Comparison of ENCODE assay signal across 8 mouse cellular contexts in the genomic region with DNA sequence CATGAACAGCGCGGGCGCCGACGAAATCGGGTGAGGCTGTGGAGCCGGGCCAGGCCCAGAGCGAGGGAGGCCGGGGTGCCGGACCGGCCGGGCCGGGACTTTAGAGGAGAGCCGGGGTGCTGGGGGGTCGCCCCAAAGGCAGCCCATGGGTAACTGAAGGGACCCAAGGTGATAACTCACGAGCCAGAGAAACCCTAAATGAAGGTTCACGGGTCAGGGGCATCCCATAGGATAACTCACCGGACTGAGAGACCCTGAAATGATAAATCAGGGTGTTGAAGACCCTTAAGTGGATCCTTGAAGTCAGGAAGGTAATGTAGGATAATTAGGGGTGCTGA. TPM values are rescaled to one million over a fixed set of nuclear protein-coding genes. Genes with fewer than 3 reads are reported as not detected.
DNase-seq lines count a peak whose midpoint lies in the region; ATAC-seq and TF ChIP-seq lines count a peak whose summit lies in the region.

No protein-coding gene starts in this region.

- no peak for TF ChIP-seq EP300 in heart, adult 2 months (IDR thresholded peaks at IDR 0.05; ENCODE audit: insufficient read depth, low read depth, low read length)
- no peak; the same call in 1 of the 2 replicates for TF ChIP-seq EP300 in liver, embryonic 14.5 days (IDR thresholded peaks at IDR 0.05; ENCODE audit: low read depth)

- H3K9me3 ChIP-seq in liver, embryonic 14.5 days (ENCODE audit: control insufficient read depth, low read length) = no peaks in the 10 kb centered on the region

- WGBS in heart, adult 2 months = 2% methylated on average over 18 of the region's 18 CpGs
- 1% methylated on average over 18 of the region's 18 CpGs for WGBS in thymus, adult 2 months
- WGBS in liver, embryonic 14.5 days (ENCODE audit: insufficient replicate concordance) = under 1% methylated on average over 18 of the region's 18 CpGs

- peak overlapping the region; percentile 99 for H3K27ac ChIP-seq in heart, adult 2 months
- no peak overlapping the region for H3K27ac ChIP-seq in thymus, adult 2 months (ENCODE audit: control insufficient read depth, insufficient read depth, low read length)
- peak overlapping the region; percentile 23 for H3K27ac ChIP-seq in liver, embryonic 14.5 days

- H3K27me3 ChIP-seq in heart, adult 2 months (ENCODE audit: control insufficient read depth, insufficient read depth, low read length) = no peaks in the 10 kb centered on the region
- no peaks in the 10 kb centered on the region for H3K27me3 ChIP-seq in thymus, adult 2 months (ENCODE audit: control insufficient read depth, insufficient read depth, low read length)
- no peaks in the 10 kb centered on the region for H3K27me3 ChIP-seq in liver, embryonic 14.5 days (ENCODE audit: control insufficient read depth, insufficient read depth, low read length)

- H3K9ac ChIP-seq in heart, adult 2 months (ENCODE audit: low read depth, low read length) = peak overlapping the region; percentile 93
- peak overlapping the region; percentile 89 for H3K9ac ChIP-seq in liver, embryonic 14.5 days (replicated peaks)

- no peak for DNase-seq in heart, adult 2 months
- no peak for DNase-seq in heart, postnatal 14 days
- no peak for DNase-seq in thymus, adult 2 months
- DNase-seq in thymus, postnatal 14 days = no peak
- no peak for DNase-seq in liver, embryonic 14.5 days (ENCODE audit: low read depth in 3 of 3, low spot score in 3 of 3)
- DNase-seq in right cerebral cortex, adult 2 months (ENCODE audit: low spot score in 2 of 2) = no peak
- DNase-seq in adrenal gland, postnatal 10 days = no peak

- no peak for TF ChIP-seq CTCF in heart, adult 2 months (IDR thresholded peaks at IDR 0.05)
- no peak; the same call in 1 of the 2 replicates for TF ChIP-seq CTCF in thymus, adult 2 months (IDR thresholded peaks at IDR 0.05; ENCODE audit: borderline replicate concordance, control insufficient read depth, extremely low read depth, insufficient read depth, low read length, poor library complexity)
- no peak for TF ChIP-seq CTCF in liver, embryonic 14.5 days (IDR thresholded peaks at IDR 0.05; ENCODE audit: low read depth)

- peaks cover 8% of the 10 kb centered on the region for H3K79me2 ChIP-seq in heart, adult 2 months (replicated peaks; ENCODE audit: control insufficient read depth, insufficient read depth, low read length)

- peaks cover 16% of the 10 kb centered on the region for H3K4me1 ChIP-seq in heart, adult 2 months (ENCODE audit: control insufficient read depth, insufficient read depth, low read length)
- H3K4me1 ChIP-seq in thymus, adult 2 months (replicated peaks; ENCODE audit: control insufficient read depth, insufficient read depth, low read length) = peaks cover 42% of the 10 kb centered on the region
- H3K4me1 ChIP-seq in liver, embryonic 14.5 days (replicated peaks; ENCODE audit: control insufficient read depth in 2 of 2, insufficient read depth in 2 of 2, low read length in 1 of 2) = peaks cover 50 to 55% of the 10 kb centered on the region in 2 experiments

- intact Hi-C loops in heart, adult 2 months (cut with DNase I) = loop anchor here (2.0 to 10.0 kb wide), 2 partner anchors 28 to 280 kb away; partner anchors contain the start of genes Cnn2, Rps15 and Tmem259
- intact Hi-C loops in heart, postnatal 14 days (cut with DNase I) = no loop called here

- no peak for TF ChIP-seq POLR2A in heart, adult 2 months (IDR thresholded peaks at IDR 0.05; ENCODE audit: insufficient read depth, low read depth, low read length)
- TF ChIP-seq POLR2A in thymus, adult 2 months (IDR thresholded peaks at IDR 0.05; ENCODE audit: control insufficient read depth, extremely low read depth, insufficient read depth, low read length, poor library complexity) = no peak

- H3K4me3 ChIP-seq in heart, adult 2 months = peak overlapping the region; percentile 90
- H3K4me3 ChIP-seq in thymus, adult 2 months (ENCODE audit: control insufficient read depth, insufficient read depth, low read length) = peak overlapping the region; percentile 76
- H3K4me3 ChIP-seq in liver, embryonic 14.5 days (ENCODE audit: insufficient read depth in 1 of 2, low read depth in 2 of 2, low read length in 2 of 2) = peak overlapping the region; percentile 74 to 98

- H3K36me3 ChIP-seq in heart, adult 2 months (ENCODE audit: control insufficient read depth, insufficient read depth, low read length) = peaks cover 7% of the 10 kb centered on the region
- H3K36me3 ChIP-seq in thymus, adult 2 months (ENCODE audit: control insufficient read depth, insufficient read depth, low read length) = 0 out of 2 replicates have a peak, but pooled peaks cover 3% of the 10 kb centered on the region
- H3K36me3 ChIP-seq in liver, embryonic 14.5 days (replicated peaks; ENCODE audit: control insufficient read depth, insufficient read depth, low read depth) = peaks cover 14% of the 10 kb centered on the region

- no peak for ATAC-seq in liver, embryonic 14.5 days (ENCODE audit: insufficient read depth)
- ATAC-seq in frontal cortex, adult (ENCODE audit: low TSS enrichment) = no peak

- peak overlapping the region; percentile 84 for H3K4me2 ChIP-seq in liver, embryonic 14.5 days (ENCODE audit: low read depth)

RNA-seq across cellular contexts. Expression of gene Dazap1, which starts 3.8 kb away (rescaled TPM):
- 10 to 100 TPM; 56.4 to 57.9 TPM for total RNA-seq in heart, adult 2 months (2021)
- 37.6 and 41.0 TPM in 2 replicates for polyA plus RNA-seq in heart, adult 2 months (2012; rRNA removed)
- 10 to 100 TPM; 68.2 to 76.3 TPM for total RNA-seq in heart, postnatal 14 days (2021)
- polyA plus RNA-seq in thymus, adult 2 months (2012; rRNA removed) = 134 and 166 TPM in 2 replicates
- 54.8 and 75.9 TPM in 2 replicates for polyA plus RNA-seq in liver, embryonic 14.5 days (2012; rRNA removed)
- polyA plus RNA-seq in liver, embryonic 14.5 days (2014; fragmentation: Nextera tagmentation; extraction: Ambion mirVana) = 20.4 and 22.7 TPM in 2 replicates
- total RNA-seq in adrenal gland, postnatal 10 days (2021) = 100 to 1,000 TPM in 1 of 2 experiments, 10 to 100 TPM in 1; 93.6 to 121 TPM

RNA-seq across cellular contexts. Expression of gene Gamt, which starts 4.3 kb away (rescaled TPM):
- total RNA-seq in heart, adult 2 months (2021) = 1 to 10 TPM; 8.3 to 8.4 TPM
- polyA plus RNA-seq in heart, adult 2 months (2012; rRNA removed) = 8.0 and 11.0 TPM in 2 replicates
- total RNA-seq in heart, postnatal 14 days (2021) = 10 to 100 TPM; 11.6 to 14.5 TPM
- polyA plus RNA-seq in thymus, adult 2 months (2012; rRNA removed) = 6.0 and 6.4 TPM in 2 replicates
- 36.5 and 41.4 TPM in 2 replicates for polyA plus RNA-seq in liver, embryonic 14.5 days (2012; rRNA removed)
- 64.9 and 67.9 TPM in 2 replicates for polyA plus RNA-seq in liver, embryonic 14.5 days (2014; fragmentation: Nextera tagmentation; extraction: Ambion mirVana)
- total RNA-seq in adrenal gland, postnatal 10 days (2021) = 100 to 1,000 TPM; 164 to 167 TPM

RNA-seq across cellular contexts. Expression of gene Ndufs7, which starts 16.2 kb away (rescaled TPM):
- 1,000 to 10,000 TPM in 1 of 2 experiments, 100 to 1,000 TPM in 1; 943 to 1,108 TPM for total RNA-seq in heart, adult 2 months (2021)
- 1,263 and 1,990 TPM in 2 replicates for polyA plus RNA-seq in heart, adult 2 months (2012; rRNA removed)
- 100 to 1,000 TPM; 728 to 743 TPM for total RNA-seq in heart, postnatal 14 days (2021)
- 531 and 647 TPM in 2 replicates for polyA plus RNA-seq in thymus, adult 2 months (2012; rRNA removed)
- 189 and 256 TPM in 2 replicates for polyA plus RNA-seq in liver, embryonic 14.5 days (2012; rRNA removed)
- 272 and 285 TPM in 2 replicates for polyA plus RNA-seq in liver, embryonic 14.5 days (2014; fragmentation: Nextera tagmentation; extraction: Ambion mirVana)
- total RNA-seq in adrenal gland, postnatal 10 days (2021) = 100 to 1,000 TPM; 470 to 572 TPM

RNA-seq across cellular contexts. Expression of gene Rps15, which starts 27.1 kb away (rescaled TPM):
- total RNA-seq in heart, adult 2 months (2021) = 100 to 1,000 TPM; 748 to 861 TPM
- 880 and 1,041 TPM in 2 replicates for polyA plus RNA-seq in heart, adult 2 months (2012; rRNA removed)
- total RNA-seq in heart, postnatal 14 days (2021) = 100 to 1,000 TPM; 652 to 716 TPM
- 2,172 and 2,371 TPM in 2 replicates for polyA plus RNA-seq in thymus, adult 2 months (2012; rRNA removed)
- 2,043 and 2,097 TPM in 2 replicates for polyA plus RNA-seq in liver, embryonic 14.5 days (2012; rRNA removed)
- 805 and 809 TPM in 2 replicates for polyA plus RNA-seq in liver, embryonic 14.5 days (2014; fragmentation: Nextera tagmentation; extraction: Ambion mirVana)
- 1,000 to 10,000 TPM; 1,216 to 1,243 TPM for total RNA-seq in adrenal gland, postnatal 10 days (2021)

RNA-seq across cellular contexts. Expression of gene Apc2, which starts 30.7 kb away (rescaled TPM):
- total RNA-seq in heart, adult 2 months (2021) = 1 to 10 TPM; 2.3 to 2.6 TPM
- 2.4 and 2.7 TPM in 2 replicates for polyA plus RNA-seq in heart, adult 2 months (2012; rRNA removed)
- 1 to 10 TPM; 2.3 to 3.6 TPM for total RNA-seq in heart, postnatal 14 days (2021)
- 0.40 and 0.57 TPM in 2 replicates for polyA plus RNA-seq in thymus, adult 2 months (2012; rRNA removed)
- 0.04 and 0.16 TPM in 2 replicates for polyA plus RNA-seq in liver, embryonic 14.5 days (2012; rRNA removed)
- polyA plus RNA-seq in liver, embryonic 14.5 days (2014; fragmentation: Nextera tagmentation; extraction: Ambion mirVana) = 0.04 TPM in 1 of 2 replicates, not detected in the other
- total RNA-seq in adrenal gland, postnatal 10 days (2021) = 1 to 10 TPM; 2.7 to 5.6 TPM

Comparison
In these comparisons a context has a peak if more than half of its experiments do, and no peak if none do; other contexts are left out.
1. RNA of gene Gamt, which starts 4.3 kb away (total RNA-seq): 164 to 167 TPM in adrenal gland, postnatal 10 days; 11.6 to 14.5 TPM in heart, postnatal 14 days and 8.3 to 8.4 TPM in heart, adult 2 months; every median in the first group is over 10 times any median in the second.
2. Peak in every context shown above with its lines, with median percentiles within 50 percentile points of each other: H3K4me3 ChIP-seq.